In the genomic region with DNA sequence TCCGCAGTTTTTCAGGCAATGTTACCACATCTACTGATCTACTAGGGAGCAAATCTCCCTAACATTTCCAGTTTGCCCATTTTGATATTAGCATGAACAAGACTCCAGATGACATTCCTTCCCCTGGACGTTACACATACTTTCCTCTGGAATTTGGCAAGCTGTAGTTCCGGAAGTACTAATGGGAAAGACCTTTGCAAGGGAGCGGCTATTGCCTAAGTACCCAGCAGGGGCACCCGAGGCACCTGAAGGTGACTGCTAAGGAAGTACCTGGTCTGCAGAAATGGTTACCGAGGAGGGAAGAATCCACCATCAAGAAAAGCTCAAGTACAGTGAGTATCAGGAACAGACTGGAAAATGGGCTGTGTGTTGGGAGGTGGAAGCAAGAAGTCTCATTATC, we compare ENCODE assay signal across 9 mouse cellular contexts. TPM values are rescaled to one million over a fixed set of nuclear protein-coding genes. Genes with fewer than 3 reads are reported as not detected.
DNase-seq lines count a peak whose midpoint lies in the region; ATAC-seq lines count a peak whose summit lies in the region.
"Had no signal": no experiment of that assay in that cellular context is flagged by ENCODE, and none has a peak within 500 bp of the region (broad histone marks: within the 10 kb centered on the region; RNA-seq: fewer than 3 reads in every experiment).

No protein-coding gene starts in this region.

- no peak for ATAC-seq in granulocyte monocyte progenitor cell, adult 5-6 weeks (replicated peaks; ENCODE audit: poor library complexity, severe bottlenecking)
- ATAC-seq: midbrain, embryonic 13.5 days had no signal

- DNase-seq in embryo, embryonic 11 days = peak; percentile 41
- DNase-seq in embryo, embryonic 9.5 days (ENCODE audit: extremely low spot score) = no peak
- peak; percentile 45 for DNase-seq in urinary bladder, postnatal 25 days (ENCODE audit: low spot score)
- no peak for DNase-seq in urinary bladder, postnatal 36 days (ENCODE audit: low spot score in 2 of 2)
- DNase-seq in kidney, postnatal 4 days = peak; percentile 69 to 82
- no peak for DNase-seq in spleen, postnatal 14 days (ENCODE audit: low spot score in 2 of 2)
- no peak for DNase-seq in layer of hippocampus, adult 18-20 months (ENCODE audit: low spot score in 2 of 2)

RNA-seq across cellular contexts. Expression of gene Mapkapk2, which starts 14.9 kb away (rescaled TPM):
- 212 and 254 TPM in 2 replicates for total RNA-seq in granulocyte monocyte progenitor cell, adult 5-6 weeks (2014; fragmentation: Nextera tagmentation)
- total RNA-seq in granulocyte monocyte progenitor cell, adult 5-6 weeks (2017) = 209 and 233 TPM in 2 replicates
- 10 to 100 TPM; 32.2 to 33.8 TPM for total RNA-seq in layer of hippocampus, adult 18-20 months (2021)

RNA-seq across cellular contexts. Expression of gene Dyrk3, which starts 25.6 kb away (rescaled TPM):
- 6.1 and 6.2 TPM in 2 replicates for total RNA-seq in granulocyte monocyte progenitor cell, adult 5-6 weeks (2014; fragmentation: Nextera tagmentation)
- 4.1 and 6.3 TPM in 2 replicates for total RNA-seq in granulocyte monocyte progenitor cell, adult 5-6 weeks (2017)
- total RNA-seq in layer of hippocampus, adult 18-20 months (2021) = 10 to 100 TPM; 17.4 to 20.2 TPM

RNA-seq across cellular contexts. Expression of gene Eif2d, which starts 40.4 kb away (rescaled TPM):
- 43.3 and 44.9 TPM in 2 replicates for total RNA-seq in granulocyte monocyte progenitor cell, adult 5-6 weeks (2014; fragmentation: Nextera tagmentation)
- total RNA-seq in granulocyte monocyte progenitor cell, adult 5-6 weeks (2017) = 17.1 and 25.6 TPM in 2 replicates
- total RNA-seq in layer of hippocampus, adult 18-20 months (2021) = 10 to 100 TPM; 37.0 to 38.3 TPM

Comparison
In these comparisons a context has a peak if more than half of its experiments do, and no peak if none do; other contexts are left out.
1. DNase-seq: peak in embryo, embryonic 11 days (single experiment), urinary bladder, postnatal 25 days (single experiment) and kidney, postnatal 4 days (2 of 2); none in embryo, embryonic 9.5 days (single experiment), urinary bladder, postnatal 36 days (0 of 2), spleen, postnatal 14 days (0 of 2) and layer of hippocampus, adult 18-20 months (0 of 2).
2. RNA of gene Mapkapk2, which starts 14.9 kb away (total RNA-seq): 209 to 254 TPM in granulocyte monocyte progenitor cell, adult 5-6 weeks; 32.2 to 33.8 TPM in layer of hippocampus, adult 18-20 months; every median in the first group is over 4 times any median in the second.